Mouse (Mus musculus): ENCODE data around the gene Nrxn2. TPM values are rescaled to one million over a fixed set of nuclear protein-coding genes. Genes with fewer than 3 reads are reported as not detected.
A peak's percentile ranks its signal among the peaks of the same experiment; 100 is the strongest.

Nrxn2 gene
- not detected in 2 replicates for total RNA-seq (2014; fragmentation: Nextera tagmentation)
- 0.16 and 0.23 TPM in 2 replicates for total RNA-seq (2017)
- polyA plus RNA-seq (2012) = 0.03 and 0.23 TPM in 2 replicates

- peaks cover 21% of the 10 kb centered on the region for H3K4me1 ChIP-seq (ENCODE audit: insufficient read depth, low read depth, low read length)
- H3K27me3 ChIP-seq (ENCODE audit: insufficient read depth, low read length) = peaks cover 53% of the 10 kb centered on the region
- no peaks in the 10 kb centered on the region for H3K36me3 ChIP-seq (replicated peaks)
- peak within 1 kb of the TSS; percentile 38 for H3K4me3 ChIP-seq (ENCODE audit: low read depth, low read length)
- TF ChIP-seq POLR2AphosphoS5 (IDR thresholded peaks at IDR 0.05; ENCODE audit: insufficient replicate concordance, low read depth, low read length) = no peak
- peak; percentile 67 for TF ChIP-seq CTCF (IDR thresholded peaks at IDR 0.05; ENCODE audit: low read depth, low read length)
- no peaks in the 10 kb centered on the region for H3K9me3 ChIP-seq (replicated peaks)
- DNase-seq (ENCODE audit: low spot score) (peak; percentile 67), ATAC-seq (ENCODE audit: extremely low read depth, insufficient number of reproducible peaks, low FRiP score, poor library complexity, severe bottlenecking) (no peak)
Observed at GRCm38 (mm10) chr19:6418233-6418879, at the start of gene Nrxn2. Gene Nrxn2, plus strand, starts transcription at chr19:6418731.

GRCm38 (mm10) chr19:6370175-6370574 is 48.4 kb upstream of the Nrxn2 start:
- H3K9me3 ChIP-seq (replicated peaks) = no peaks in the 10 kb centered on the region
- DNase-seq (ENCODE audit: low spot score) (no peak), ATAC-seq (ENCODE audit: extremely low read depth, insufficient number of reproducible peaks, low FRiP score, poor library complexity, severe bottlenecking) (no peak)
- TF ChIP-seq TAL1 (conservative IDR thresholded peaks at IDR 0.05; ENCODE audit: low read depth, low read length) = no peak
- no peak for TF ChIP-seq GATA2 (IDR thresholded peaks at IDR 0.05; ENCODE audit: borderline replicate concordance, low read depth, low read length)
- no peak for TF ChIP-seq GATA1 (IDR thresholded peaks at IDR 0.05; ENCODE audit: borderline replicate concordance, low read length)
- no peak for TF ChIP-seq POLR2AphosphoS5 (IDR thresholded peaks at IDR 0.05; ENCODE audit: insufficient replicate concordance, low read depth, low read length)
- no peak for TF ChIP-seq CTCF (IDR thresholded peaks at IDR 0.05; ENCODE audit: low read depth, low read length)
- peaks cover 84% of the 10 kb centered on the region for H3K4me1 ChIP-seq (ENCODE audit: insufficient read depth, low read depth, low read length)
- no peak overlapping the region for H3K4me3 ChIP-seq (ENCODE audit: low read depth, low read length)
- no peaks in the 10 kb centered on the region for H3K27me3 ChIP-seq (ENCODE audit: insufficient read depth, low read length)
- H3K36me3 ChIP-seq (replicated peaks) = peaks cover 98% of the 10 kb centered on the region

GRCm38 (mm10) chr19:6372433-6372832 is 46.1 kb upstream of the Nrxn2 start:
- H3K4me1 ChIP-seq (ENCODE audit: insufficient read depth, low read depth, low read length) = peaks cover 73% of the 10 kb centered on the region
- H3K9me3 ChIP-seq (replicated peaks) = no peaks in the 10 kb centered on the region
- H3K27me3 ChIP-seq (ENCODE audit: insufficient read depth, low read length) = no peaks in the 10 kb centered on the region
- no peak for TF ChIP-seq TAL1 (conservative IDR thresholded peaks at IDR 0.05; ENCODE audit: low read depth, low read length)
- no peak for TF ChIP-seq GATA2 (IDR thresholded peaks at IDR 0.05; ENCODE audit: borderline replicate concordance, low read depth, low read length)
- TF ChIP-seq CTCF (IDR thresholded peaks at IDR 0.05; ENCODE audit: low read depth, low read length) = no peak
- no peak for TF ChIP-seq POLR2AphosphoS5 (IDR thresholded peaks at IDR 0.05; ENCODE audit: insufficient replicate concordance, low read depth, low read length)
- no peak for TF ChIP-seq GATA1 (IDR thresholded peaks at IDR 0.05; ENCODE audit: borderline replicate concordance, low read length)
- ATAC-seq (ENCODE audit: extremely low read depth, insufficient number of reproducible peaks, low FRiP score, poor library complexity, severe bottlenecking) = no peak
- no peak for DNase-seq (ENCODE audit: low spot score)
- no peak overlapping the region for H3K4me3 ChIP-seq (ENCODE audit: low read depth, low read length)
- H3K36me3 ChIP-seq (replicated peaks) = peaks cover 98% of the 10 kb centered on the region

- Histone ChIP-seq H3K9me3 (replicated peaks) (no peaks in the 10 kb centered on the region), H3K4me3 (ENCODE audit: low read depth, low read length) (no peak overlapping the region), H3K27me3 (ENCODE audit: insufficient read depth, low read length) (no peaks in the 10 kb centered on the region), H3K4me1 (ENCODE audit: insufficient read depth, low read depth, low read length) (peaks cover 71% of the 10 kb centered on the region), H3K36me3 (replicated peaks) (peaks cover 98% of the 10 kb centered on the region)
- peak; percentile 29 for DNase-seq (ENCODE audit: low spot score)
- TF ChIP-seq GATA2 (IDR thresholded peaks at IDR 0.05; ENCODE audit: borderline replicate concordance, low read depth, low read length) (no peak), GATA1 (IDR thresholded peaks at IDR 0.05; ENCODE audit: borderline replicate concordance, low read length) (no peak), POLR2AphosphoS5 (IDR thresholded peaks at IDR 0.05; ENCODE audit: insufficient replicate concordance, low read depth, low read length) (peak; percentile 62; the same call in 1 of the 2 replicates), CTCF (IDR thresholded peaks at IDR 0.05; ENCODE audit: low read depth, low read length) (peak; percentile 62), TAL1 (conservative IDR thresholded peaks at IDR 0.05; ENCODE audit: low read depth, low read length) (no peak)
- ATAC-seq (ENCODE audit: extremely low read depth, insufficient number of reproducible peaks, low FRiP score, poor library complexity, severe bottlenecking) = no peak
Observed at GRCm38 (mm10) chr19:6373539-6374400, 44.8 kb upstream of the Nrxn2 start.

GRCm38 (mm10) chr19:6374571-6374970 is 44.0 kb upstream of the Nrxn2 start:
- Histone ChIP-seq H3K4me3 (ENCODE audit: low read depth, low read length) (no peak overlapping the region), H3K27me3 (ENCODE audit: insufficient read depth, low read length) (no peaks in the 10 kb centered on the region), H3K9me3 (replicated peaks) (no peaks in the 10 kb centered on the region), H3K36me3 (replicated peaks) (peaks cover 99% of the 10 kb centered on the region), H3K4me1 (ENCODE audit: insufficient read depth, low read depth, low read length) (peaks cover 69% of the 10 kb centered on the region)
- no peak for ATAC-seq (ENCODE audit: extremely low read depth, insufficient number of reproducible peaks, low FRiP score, poor library complexity, severe bottlenecking)
- no peak for DNase-seq (ENCODE audit: low spot score)
- no peak for TF ChIP-seq TAL1 (conservative IDR thresholded peaks at IDR 0.05; ENCODE audit: low read depth, low read length)
- no peak for TF ChIP-seq POLR2AphosphoS5 (IDR thresholded peaks at IDR 0.05; ENCODE audit: insufficient replicate concordance, low read depth, low read length)
- TF ChIP-seq CTCF (IDR thresholded peaks at IDR 0.05; ENCODE audit: low read depth, low read length) = no peak
- TF ChIP-seq GATA2 (IDR thresholded peaks at IDR 0.05; ENCODE audit: borderline replicate concordance, low read depth, low read length) = no peak
- TF ChIP-seq GATA1 (IDR thresholded peaks at IDR 0.05; ENCODE audit: borderline replicate concordance, low read length) = no peak

Data from G1E (cell line).